8 mouse cellular contexts compared by ENCODE assay signal in genomic region chr4:110051281-110051665, GRCm38 (mm10).
DNase-seq lines count a peak whose midpoint lies in the region; ATAC-seq and TF ChIP-seq lines count a peak whose summit lies in the region.

No protein-coding gene starts in this region.

- no peak for TF ChIP-seq CTCF in layer of hippocampus, adult 2 months (conservative IDR thresholded peaks at IDR 0.05)

- H3K4me2 ChIP-seq in embryonic facial prominence, embryonic 12.5 days (replicated peaks), result peak overlapping the region; percentile 79
- H3K4me2 ChIP-seq in hindbrain, embryonic 16.5 days (ENCODE audit: low read length), result peak overlapping the region; percentile 72
- peak overlapping the region; percentile 76 for H3K4me2 ChIP-seq in midbrain, embryonic 16.5 days (ENCODE audit: low read length)

- peak overlapping the region; percentile 86 for H3K27ac ChIP-seq in layer of hippocampus, adult 2 months
- H3K27ac ChIP-seq in embryonic facial prominence, embryonic 12.5 days, result no peak overlapping the region
- H3K27ac ChIP-seq in hindbrain, embryonic 16.5 days (ENCODE audit: low read depth, low read length), result peak overlapping the region; percentile 65
- peak overlapping the region; percentile 69 for H3K27ac ChIP-seq in midbrain, embryonic 16.5 days (ENCODE audit: low read length)

- WGBS in embryonic facial prominence, embryonic 12.5 days, result 13% methylated on average over 12 of the region's 12 CpGs
- 9% methylated on average over 12 of the region's 12 CpGs for WGBS in hindbrain, embryonic 16.5 days
- 14% methylated on average over 12 of the region's 12 CpGs for WGBS in midbrain, embryonic 16.5 days

- H3K9me3 ChIP-seq in embryonic facial prominence, embryonic 12.5 days, result no peaks in the 10 kb centered on the region
- no peaks in the 10 kb centered on the region for H3K9me3 ChIP-seq in hindbrain, embryonic 16.5 days (ENCODE audit: control insufficient read depth, low read length)
- no peaks in the 10 kb centered on the region for H3K9me3 ChIP-seq in midbrain, embryonic 16.5 days (replicated peaks; ENCODE audit: control insufficient read depth, low read length, poor library complexity, severe bottlenecking)

- peak overlapping the region; percentile 49 for H3K9ac ChIP-seq in embryonic facial prominence, embryonic 12.5 days
- H3K9ac ChIP-seq in hindbrain, embryonic 16.5 days (ENCODE audit: low read depth, low read length), result peak overlapping the region; percentile 73
- peak overlapping the region; percentile 76 for H3K9ac ChIP-seq in midbrain, embryonic 16.5 days (ENCODE audit: low read depth, low read length)

- H3K27me3 ChIP-seq in embryonic facial prominence, embryonic 12.5 days, result no peaks in the 10 kb centered on the region
- no peaks in the 10 kb centered on the region for H3K27me3 ChIP-seq in hindbrain, embryonic 16.5 days (replicated peaks; ENCODE audit: control insufficient read depth, insufficient read depth, low read length)
- no peaks in the 10 kb centered on the region for H3K27me3 ChIP-seq in midbrain, embryonic 16.5 days (ENCODE audit: control insufficient read depth, insufficient read depth, low read depth, low read length)

- no peak for DNase-seq in layer of hippocampus, adult 2 months (ENCODE audit: low spot score in 2 of 2)
- DNase-seq in layer of hippocampus, adult 9-10 months (ENCODE audit: low spot score), result no peak
- no peak for DNase-seq in right cerebral cortex, postnatal 14 days
- no peak for DNase-seq in c-Kit-positive CD71-positive TER-119-positive erythroid progenitor cells, embryonic 14.5 days (ENCODE audit: low spot score)

- peaks cover 4% of the 10 kb centered on the region; the same call in 1 of the 2 replicates for H3K4me1 ChIP-seq in embryonic facial prominence, embryonic 12.5 days
- peaks cover 3% of the 10 kb centered on the region; the same call in 1 of the 2 replicates for H3K4me1 ChIP-seq in hindbrain, embryonic 16.5 days (ENCODE audit: control insufficient read depth, insufficient read depth, low read depth, low read length)
- peaks cover 7% of the 10 kb centered on the region; the same call in 1 of the 2 replicates for H3K4me1 ChIP-seq in midbrain, embryonic 16.5 days (ENCODE audit: control insufficient read depth, insufficient read depth, low read length)

- no peaks in the 10 kb centered on the region for H3K36me3 ChIP-seq in embryonic facial prominence, embryonic 12.5 days
- H3K36me3 ChIP-seq in hindbrain, embryonic 16.5 days (ENCODE audit: control insufficient read depth, insufficient read depth, low read length), result no peaks in the 10 kb centered on the region
- H3K36me3 ChIP-seq in midbrain, embryonic 16.5 days (ENCODE audit: control insufficient read depth, insufficient read depth, low read length), result no peaks in the 10 kb centered on the region

- H3K4me3 ChIP-seq in layer of hippocampus, adult 2 months, result peak overlapping the region; percentile 65
- peak overlapping the region; percentile 47 for H3K4me3 ChIP-seq in embryonic facial prominence, embryonic 12.5 days
- peak overlapping the region; percentile 51 for H3K4me3 ChIP-seq in hindbrain, embryonic 16.5 days (ENCODE audit: low read length)
- H3K4me3 ChIP-seq in midbrain, embryonic 16.5 days (ENCODE audit: low read depth, low read length), result peak overlapping the region; percentile 52

- ATAC-seq in embryonic facial prominence, embryonic 12.5 days (ENCODE audit: insufficient number of reproducible peaks, insufficient read depth, low FRiP score, low TSS enrichment), result no peak
- ATAC-seq in hindbrain, embryonic 16.5 days, result no peak; the same call in 1 of the 2 replicates
- peak; percentile 76 for ATAC-seq in midbrain, embryonic 16.5 days
- ATAC-seq in cerebellum, adult (ENCODE audit: insufficient number of reproducible peaks, low FRiP score, low TSS enrichment), result no peak
